Mouse (Mus musculus) thymus, postnatal 36 days (tissue): Measurements from ENCODE around the gene Oprd1.

Source experiments
- DNase-seq, 2 experiments: peaks; one replicate each; pipeline ENCODE4 v3.0.0; 2022; ENCODE audit warnings: mixed read lengths in 2 of 2

Gene Oprd1

DNA sequence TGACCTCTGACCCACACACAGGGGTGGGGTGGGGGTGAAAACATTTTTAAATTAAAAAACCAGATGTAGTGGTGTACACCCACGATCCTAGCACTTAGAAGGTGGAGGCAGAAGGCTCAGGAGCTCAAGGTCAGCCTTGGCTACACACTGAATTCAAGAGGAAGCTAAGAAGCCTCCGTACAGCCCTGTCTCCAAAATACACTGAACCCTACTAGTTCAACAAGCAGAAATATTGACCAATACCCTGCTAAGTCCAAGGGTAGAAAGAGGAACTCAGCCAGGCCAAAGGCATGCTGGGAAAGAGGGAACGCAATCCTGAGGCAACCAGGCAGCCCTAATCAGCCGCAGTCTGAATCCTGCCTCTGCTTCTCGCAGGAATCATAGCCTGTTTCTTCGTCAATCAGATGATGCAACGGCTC lies 66.0 kb downstream of the Oprd1 start:
- DNase-seq = no peak

DNA sequence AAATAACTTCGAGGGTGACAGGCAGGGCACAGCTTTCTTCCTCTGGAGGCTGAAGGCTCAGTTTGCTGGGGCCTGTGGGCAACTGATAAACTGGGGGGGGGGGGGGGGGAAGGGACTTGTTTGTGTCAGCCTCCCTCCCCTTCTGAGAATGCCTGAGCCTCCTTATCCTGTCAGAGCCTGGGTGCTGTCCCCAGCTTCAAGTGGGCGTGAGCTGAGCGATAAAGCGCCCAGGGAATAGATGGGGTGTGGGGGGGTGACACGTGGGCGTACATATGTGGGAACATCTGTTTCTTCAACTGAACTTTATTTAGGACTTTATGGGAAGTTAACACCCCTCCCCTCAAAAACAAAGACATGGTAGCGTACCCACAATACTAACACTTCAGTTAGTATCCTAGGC lies 66.8 kb downstream of the Oprd1 start:
- DNase-seq = peak in 1 of 2 experiments; percentile 31

DNA sequence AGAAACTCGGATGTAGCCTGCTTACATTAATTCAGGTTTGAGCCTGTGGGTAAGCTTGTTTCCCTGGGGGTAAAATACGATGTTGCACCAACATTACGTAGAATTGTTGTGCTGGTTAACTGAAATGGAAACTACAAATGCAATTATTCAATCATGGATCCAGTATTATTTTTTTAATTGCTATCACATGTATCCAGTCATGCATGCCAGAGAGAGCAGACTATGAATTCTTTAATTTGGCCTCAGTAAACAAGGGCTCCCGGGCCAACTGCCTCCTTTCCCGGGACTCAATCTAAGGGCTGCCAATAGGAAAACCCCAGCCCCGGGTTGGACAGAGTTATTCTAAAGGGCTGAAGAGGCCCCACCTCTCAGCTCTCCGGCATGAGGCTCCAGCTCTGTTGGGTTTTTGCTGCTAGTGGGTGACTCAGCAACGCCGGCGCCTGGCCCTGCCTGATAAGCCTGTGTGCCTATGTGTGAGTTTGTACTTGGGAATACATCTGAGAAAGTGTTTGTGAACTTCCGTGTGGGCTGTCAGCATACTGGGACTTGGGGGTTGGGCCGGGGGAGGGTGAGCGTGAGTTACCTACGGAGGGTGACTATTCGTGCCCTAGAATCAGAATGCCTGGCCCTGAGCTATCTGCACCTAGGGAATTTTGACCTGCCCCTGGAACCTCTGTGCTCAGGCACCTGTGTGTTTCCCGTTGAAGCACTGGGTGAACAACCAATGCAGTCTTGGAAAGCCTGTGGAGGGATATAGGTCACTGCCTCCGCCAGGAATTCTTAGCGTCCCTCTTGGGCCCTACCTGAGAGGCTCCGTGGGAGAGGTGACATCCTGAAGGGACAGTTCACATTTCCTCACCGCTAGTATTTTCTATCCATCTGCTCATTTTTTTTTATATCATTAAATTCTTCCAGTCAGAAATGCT lies 67.5 kb downstream of the Oprd1 start:
- DNase-seq = peak; percentile 22 to 44

DNA sequence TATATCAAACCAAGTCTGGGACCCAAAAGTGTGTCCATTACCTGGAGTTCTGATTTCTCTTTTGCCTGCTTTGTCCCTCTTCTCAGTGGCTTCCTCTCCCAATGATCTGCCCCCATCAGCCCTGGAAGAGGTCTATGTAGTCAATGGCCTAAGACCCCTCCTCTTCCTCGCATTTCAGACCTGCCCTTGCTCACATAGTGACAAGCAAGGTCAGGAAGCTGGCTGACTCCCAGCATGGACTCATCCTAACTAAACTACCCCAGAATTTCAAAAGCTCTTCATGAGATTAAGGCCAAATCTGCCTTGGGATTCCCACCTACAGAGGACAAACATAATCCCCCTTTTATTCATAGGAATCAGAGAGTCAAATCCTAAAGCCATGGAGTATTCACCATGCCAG lies 68.5 kb downstream of the Oprd1 start:
- DNase-seq = no peak

DNA sequence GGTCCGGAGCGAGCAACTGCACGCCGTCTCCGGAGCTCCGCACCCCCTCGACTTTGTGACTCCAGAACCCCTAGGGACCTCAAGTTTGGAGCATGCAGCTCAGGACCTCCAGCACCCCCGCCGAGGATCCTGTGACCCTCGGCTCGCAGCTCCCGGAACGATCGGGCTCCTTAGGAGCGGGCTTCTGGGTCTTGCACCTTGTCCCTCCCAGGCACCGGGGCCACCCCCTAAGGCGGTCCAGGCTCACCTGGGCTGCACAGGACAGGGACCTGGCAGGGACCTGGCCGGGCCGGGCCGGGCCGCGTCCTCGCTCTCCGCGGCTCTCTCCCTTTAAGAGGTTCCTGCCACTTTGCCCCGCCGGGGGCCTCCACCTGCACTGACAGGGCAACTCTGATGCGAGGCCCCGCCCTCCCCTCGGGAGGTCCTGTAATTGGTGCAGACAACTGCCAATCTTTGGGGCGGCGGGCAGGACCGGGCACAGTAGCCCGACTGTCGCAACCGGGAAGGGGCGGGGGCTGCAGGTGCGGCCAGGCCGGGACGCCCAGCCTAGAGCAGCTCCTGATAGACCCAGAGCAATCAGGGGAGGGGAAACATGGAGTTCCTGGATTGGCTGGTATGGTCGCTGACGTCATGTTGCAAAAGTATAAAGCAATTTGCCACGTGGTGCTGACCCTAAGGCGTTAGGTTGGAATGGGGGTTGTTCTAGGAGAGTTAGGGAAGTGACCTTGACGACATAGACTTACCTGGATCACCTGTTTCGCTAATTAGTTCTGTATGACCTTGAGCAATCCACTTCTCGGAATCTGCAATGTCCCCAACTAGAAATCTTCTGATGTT lies 69.1 kb downstream of the Oprd1 start, which contains the start of gene Epb41:
Gene Epb41 (minus strand): TSS at position 389 of the 837 bp plus-strand sequence.
- peak; percentile 100 for DNase-seq

DNA sequence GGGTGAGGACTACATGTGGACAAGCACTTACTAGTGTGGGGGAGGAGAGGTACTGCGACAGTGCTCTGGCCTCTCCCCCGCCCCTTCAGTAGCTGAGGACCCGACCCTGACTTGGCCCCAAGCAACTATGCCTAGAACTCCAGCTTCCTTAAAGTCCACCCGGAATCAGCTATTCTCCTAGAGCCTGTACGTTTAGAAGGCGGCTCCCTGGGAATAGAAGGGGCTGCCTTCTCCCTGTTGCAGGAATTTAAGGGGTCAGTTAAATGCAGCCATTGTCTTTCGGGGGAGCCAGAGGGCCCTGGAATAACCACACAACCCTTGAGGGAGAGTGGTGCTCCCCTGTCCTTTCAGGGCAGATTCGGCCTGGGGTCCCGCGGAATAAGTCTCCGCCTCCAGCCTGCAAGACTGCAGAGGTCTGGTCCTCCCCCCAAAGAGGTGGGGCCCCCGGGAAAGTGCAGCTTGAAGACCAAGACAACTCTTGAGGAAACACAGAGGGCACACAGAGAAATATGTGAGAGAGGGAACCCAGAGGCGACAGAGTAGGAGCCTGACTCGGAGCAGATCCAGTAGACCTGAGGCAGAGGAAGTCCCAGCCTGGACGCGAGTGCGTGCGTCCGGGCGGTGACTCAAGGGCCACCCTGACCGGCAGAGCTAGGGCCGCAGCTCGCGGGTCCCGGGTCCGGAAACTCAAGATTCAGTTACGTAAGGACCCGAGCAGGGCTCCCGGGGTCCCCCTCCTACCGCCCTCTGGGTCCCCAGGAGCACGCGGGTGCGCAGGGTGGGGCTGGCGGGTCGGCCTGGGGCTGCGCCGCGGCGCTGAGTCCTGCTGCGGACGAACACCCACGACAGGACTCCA lies 70.0 kb downstream of the Oprd1 start, which contains the start of gene Gm10300:
Gene Gm10300 (plus strand): TSS at position 621 of the 856 bp plus-strand sequence.
- DNase-seq = peak; percentile 50 to 71

DNA sequence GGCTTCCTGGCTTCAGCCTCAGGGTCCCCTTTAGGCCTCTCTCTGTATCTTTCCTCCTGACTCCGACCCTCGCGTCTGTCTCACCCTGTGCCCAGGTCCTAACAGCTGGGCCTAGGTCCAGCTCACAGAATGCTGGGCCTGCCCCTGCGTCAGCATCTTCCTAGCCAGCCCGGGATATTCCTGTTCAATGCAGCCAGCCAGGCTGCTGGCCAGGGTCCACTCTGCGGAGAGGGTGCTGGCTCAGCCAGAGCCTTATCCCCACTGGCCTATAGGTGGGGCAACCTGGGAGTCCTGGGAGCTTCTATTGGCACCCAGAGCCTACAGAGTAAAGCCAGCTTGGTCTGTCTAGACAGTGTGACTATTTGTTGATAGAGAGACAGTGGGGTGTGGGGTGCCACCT lies 71.3 kb downstream of the Oprd1 start:
- DNase-seq = no peak

DNA sequence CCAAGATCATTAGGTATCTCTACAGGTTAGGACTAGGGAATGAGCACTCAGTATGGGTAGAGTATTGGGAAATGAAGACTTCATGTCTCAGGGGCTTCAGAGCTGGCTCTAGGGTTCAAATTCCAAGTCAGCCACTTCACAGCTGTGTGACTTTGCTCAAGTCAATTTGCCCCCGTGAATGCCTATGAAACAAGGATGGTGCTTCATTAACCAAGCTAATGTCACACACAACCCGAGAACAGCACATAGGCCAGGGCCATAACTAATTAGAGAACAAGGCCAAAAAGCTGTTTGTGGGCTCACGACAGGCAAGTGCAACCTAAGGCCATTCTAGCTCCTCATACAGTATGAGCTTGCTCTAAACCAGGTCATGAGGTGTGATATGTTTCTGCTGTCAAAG lies 72.1 kb downstream of the Oprd1 start:
- no peak for DNase-seq

DNA sequence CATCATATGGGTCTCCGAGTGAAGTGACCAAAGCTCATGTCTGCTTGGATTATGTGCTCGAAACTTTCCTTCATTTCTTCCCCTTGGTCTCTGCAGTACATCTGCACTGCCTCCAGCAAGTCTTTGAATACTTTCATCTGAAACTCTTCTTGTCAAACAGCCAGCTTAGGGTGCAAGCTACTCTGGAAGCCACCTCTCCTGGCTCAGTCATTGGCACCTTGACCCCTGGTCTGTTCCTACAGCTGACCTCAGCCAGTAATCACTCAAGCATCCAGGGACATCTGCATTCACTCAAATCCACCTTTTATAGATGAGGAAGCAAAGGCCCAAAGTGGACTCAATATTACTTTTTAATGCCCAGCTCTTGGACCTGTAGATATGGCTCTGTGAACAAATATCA lies 72.6 kb downstream of the Oprd1 start:
- DNase-seq = no peak

DNA sequence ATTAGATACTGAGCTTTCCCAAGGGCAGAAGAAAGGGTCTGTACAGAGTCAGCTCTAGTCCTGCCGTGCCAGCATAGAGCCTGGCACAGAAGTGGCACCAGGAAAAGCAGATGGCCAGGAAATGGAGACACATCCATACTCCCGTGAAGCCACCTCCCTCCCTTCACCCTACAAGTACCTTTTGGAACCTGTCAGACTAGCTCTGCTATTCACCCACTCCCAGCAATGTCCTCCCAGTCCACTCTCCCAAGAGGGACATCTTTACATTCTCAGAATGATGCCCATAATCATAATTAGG lies 76.4 kb downstream of the Oprd1 start:
- DNase-seq = no peak

DNA sequence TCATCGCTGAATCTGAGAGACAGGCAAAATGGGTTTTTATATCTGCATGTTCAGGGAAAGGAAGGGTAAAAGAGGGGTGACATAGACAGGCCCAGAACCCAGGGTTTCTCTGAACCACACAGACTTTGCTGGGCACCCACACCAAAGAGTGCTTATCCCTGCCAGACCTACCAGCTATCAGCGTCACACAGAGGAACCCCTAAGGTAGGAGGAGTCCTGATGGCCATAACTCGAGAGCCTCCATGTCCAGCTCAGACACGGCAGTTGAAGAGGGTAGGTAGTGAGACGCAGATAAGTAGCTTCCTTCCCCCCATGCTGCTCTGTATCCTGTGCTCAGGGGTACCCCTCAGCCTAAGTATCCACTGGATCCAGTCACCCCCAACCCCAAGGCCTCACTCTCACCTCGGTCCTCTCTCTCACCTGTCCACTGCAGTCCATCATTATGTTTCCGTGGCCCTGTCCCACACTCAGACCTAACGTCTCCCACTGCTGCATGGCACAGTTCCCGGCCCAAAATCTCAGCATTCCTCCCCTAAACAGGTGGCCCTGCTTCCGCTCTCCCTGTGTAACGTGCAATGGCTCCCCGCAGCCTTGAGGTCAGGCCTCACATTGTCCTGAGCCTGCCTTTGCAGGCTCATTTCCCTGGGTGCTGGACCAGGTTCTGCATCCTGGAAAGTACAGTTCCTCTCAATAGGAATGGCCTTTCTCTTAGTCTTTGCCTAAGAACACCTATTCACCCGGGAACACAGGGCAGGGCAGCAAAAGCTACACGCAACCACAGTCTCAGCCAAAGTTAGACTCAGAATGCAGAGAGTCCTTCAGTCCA lies 77.0 kb downstream of the Oprd1 start:
- no peak for DNase-seq

DNA sequence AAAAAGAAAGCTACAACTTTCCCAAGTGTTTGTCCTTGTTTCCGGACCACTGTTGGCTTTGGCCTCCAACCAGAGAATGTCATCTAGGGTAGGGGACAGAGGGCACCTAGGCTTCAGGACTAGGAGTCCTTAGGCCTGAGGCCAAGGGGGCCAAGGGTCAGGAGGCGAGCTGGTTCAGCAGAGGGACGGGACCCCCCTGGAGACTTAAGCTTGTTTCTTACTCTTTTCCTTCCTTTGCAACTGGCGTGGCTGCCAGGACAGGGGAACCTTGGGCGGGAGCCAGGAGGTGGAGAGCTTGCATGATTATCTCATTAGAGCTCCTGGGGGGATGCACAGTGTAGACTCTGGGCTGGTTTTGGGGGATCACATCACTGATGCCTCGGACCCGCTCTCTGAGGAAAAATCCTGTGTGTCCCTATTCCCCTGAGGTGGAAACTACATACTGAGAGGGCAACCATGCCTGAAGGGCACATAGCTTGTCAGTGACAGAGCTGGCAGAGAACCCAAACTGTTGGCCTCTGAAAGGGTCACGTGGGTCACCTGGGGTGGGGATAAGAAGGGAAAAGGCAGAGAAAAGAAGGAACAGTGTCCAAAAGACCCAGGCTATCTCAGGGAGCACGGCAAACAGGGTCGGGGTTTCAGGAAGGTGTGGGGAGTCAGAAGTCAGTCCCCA lies 78.0 kb downstream of the Oprd1 start:
- no peak for DNase-seq

DNA sequence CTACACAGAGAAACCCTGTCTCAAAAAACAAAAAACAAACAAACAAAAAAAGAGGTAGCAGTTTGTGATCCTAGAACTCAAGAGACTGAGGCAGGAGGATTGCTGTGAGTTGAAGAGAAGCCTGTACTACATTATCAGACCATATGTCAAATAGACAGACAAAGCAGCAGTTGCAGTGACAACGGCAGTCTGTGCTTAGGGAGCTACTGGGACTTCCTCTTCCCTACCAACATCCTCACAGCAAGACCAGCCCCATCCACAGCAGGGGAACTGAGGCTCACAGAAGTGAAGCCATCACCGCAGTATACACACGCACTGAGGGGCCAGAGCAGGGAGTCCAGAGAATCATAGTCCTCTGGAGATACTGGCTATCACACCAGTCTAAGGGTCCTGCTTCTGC lies 78.7 kb downstream of the Oprd1 start:
- no peak for DNase-seq

DNA sequence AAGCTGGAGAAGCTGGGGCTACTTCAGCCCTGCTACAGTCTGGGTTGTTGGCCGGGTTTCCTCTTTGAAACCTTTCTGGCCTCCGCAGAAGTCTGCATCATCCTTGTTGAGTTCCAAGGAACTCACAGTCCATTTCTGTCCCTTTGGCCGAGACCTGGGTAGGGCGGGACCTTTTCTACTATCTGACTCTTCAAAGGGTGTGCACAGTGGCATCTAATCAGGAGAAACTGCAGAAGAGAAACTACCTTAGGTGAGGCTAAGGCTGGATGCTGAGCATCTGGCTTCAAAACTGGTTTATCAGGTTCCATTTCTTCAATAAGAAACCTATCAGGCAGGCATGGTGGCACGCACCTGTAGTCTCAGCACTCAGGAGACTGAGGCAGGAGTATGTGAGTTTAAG lies 79.7 kb downstream of the Oprd1 start:
- no peak for DNase-seq

DNA sequence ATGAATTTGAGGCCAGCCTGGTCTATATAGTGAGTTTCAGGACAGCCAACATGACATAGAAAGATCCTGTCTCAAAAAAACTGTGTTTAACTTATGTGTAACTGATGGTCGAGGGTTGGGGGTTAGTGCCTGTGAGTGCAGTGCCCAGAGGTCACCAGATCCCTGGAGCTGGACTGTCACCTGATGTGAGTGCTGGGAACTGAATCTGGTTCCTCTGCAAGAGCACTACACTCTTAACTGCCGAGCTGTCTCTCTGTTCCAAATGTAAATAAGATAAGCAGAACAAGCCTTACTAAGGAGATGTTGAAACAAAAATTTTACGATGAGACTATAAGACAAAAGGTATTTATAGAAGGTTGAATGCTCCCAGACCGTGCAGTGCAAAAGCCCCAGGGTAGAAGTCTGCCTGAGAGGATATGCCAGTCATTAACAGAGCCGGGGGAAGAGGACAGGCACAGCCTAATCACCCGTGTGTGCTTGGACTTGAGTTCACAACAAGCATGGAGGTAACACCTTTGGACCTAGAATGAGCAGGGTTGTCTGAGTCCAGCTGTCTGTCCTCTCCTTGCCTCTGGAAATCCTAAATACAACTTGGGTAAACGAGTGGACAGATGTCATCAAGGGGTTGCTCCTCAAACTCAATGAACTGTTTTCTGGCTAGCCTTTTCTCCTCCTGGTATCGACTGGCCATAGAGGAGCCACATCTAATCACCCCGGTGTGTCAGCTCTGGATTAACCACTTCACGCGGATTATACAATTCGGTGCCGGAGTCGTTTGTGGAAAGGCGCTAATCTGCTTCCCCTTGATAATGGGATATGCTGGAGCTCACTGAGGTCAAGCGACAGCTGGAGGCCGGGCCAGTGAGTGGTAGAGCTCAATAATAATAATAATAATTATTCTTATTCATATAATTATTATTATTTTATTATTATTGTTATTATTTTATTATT lies 81.1 kb downstream of the Oprd1 start:
- no peak for DNase-seq

DNA sequence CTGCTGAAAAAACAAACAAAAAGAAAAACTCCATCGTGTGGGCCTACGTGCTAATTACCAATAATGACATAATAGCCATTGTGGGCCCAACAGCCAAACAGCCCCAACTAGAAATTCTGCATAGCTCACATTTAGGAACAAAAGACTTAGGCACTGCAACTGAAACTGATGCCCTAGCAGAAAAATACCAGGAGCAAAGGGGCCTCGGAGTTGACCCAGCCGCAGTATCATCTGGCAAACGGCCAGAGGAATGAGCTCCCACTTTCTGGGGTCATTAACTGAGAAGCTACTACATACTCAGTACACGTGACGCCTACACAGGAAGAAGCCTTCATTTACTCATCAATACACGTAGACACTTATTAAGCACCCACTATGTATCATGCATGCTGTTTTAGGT lies 82.0 kb downstream of the Oprd1 start:
- no peak for DNase-seq
